Mouse (Mus musculus): ENCODE data around the gene Eml6. TPM values are rescaled to one million over a fixed set of nuclear protein-coding genes. Genes with fewer than 3 reads are reported as not detected.

Eml6 gene
- polyA plus RNA-seq, 1 experiment from 2014 or later, result 1.1 TPM

DNA sequence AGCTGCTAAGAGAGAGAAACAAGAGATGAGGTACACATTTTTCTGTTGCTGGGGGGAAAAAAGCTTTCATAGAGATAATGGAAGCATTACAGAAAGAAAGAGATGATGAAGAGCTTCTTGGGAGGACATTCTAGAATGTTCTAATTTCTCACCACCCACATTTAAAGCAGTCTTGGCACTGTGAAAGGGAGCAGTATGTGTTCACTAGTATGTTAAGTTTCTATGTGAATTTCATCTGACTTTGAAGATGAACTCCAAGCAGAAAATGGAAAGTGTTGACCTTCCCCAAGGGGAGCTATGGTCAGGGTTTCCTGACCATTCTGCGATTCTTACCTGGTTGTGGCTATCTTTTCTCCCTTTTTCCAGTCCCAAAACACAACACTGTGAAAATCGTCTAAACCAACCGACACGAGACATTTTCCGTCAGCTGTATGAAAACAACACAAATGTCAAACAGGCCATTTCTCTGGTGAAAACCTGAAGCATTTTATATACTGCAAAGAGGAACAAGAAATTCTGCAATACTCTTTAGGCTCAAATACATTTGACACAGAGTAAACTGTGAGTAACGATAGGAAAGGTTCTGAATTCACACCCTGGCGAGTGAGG, 216.7 kb downstream of the Eml6 start:
- ATAC-seq (ENCODE audit: insufficient read depth, low FRiP score, low TSS enrichment), result no peak
- no peak overlapping the region for H3K27ac ChIP-seq (ENCODE audit: low read depth, low read length)
- 91% methylated on average over 7 of the region's 7 CpGs for WGBS
- no peak overlapping the region for H3K4me3 ChIP-seq (ENCODE audit: low read depth, low read length)
- H3K4me2 ChIP-seq (ENCODE audit: low read depth), result no peak overlapping the region
- H3K4me1 ChIP-seq (ENCODE audit: control insufficient read depth, insufficient read depth, low read length), result no peaks in the 10 kb centered on the region
- no peaks in the 10 kb centered on the region for H3K9me3 ChIP-seq (ENCODE audit: control insufficient read depth, low read length)
- DNase-seq (ENCODE audit: low spot score), result no peak
- H3K36me3 ChIP-seq (ENCODE audit: control insufficient read depth, insufficient read depth, low read length), result no peaks in the 10 kb centered on the region
- no peak overlapping the region for H3K9ac ChIP-seq (ENCODE audit: low read length)
- no peaks in the 10 kb centered on the region for H3K27me3 ChIP-seq (ENCODE audit: control insufficient read depth, insufficient read depth, low read length)

GRCm38 (mm10) chr11:29808173-29808980, 217.5 kb downstream of the Eml6 start:
- no peaks in the 10 kb centered on the region for H3K27me3 ChIP-seq (ENCODE audit: control insufficient read depth, insufficient read depth, low read length)
- no peaks in the 10 kb centered on the region for H3K4me1 ChIP-seq (ENCODE audit: control insufficient read depth, insufficient read depth, low read length)
- no peak overlapping the region for H3K27ac ChIP-seq (ENCODE audit: low read depth, low read length)
- no peak overlapping the region for H3K4me3 ChIP-seq (ENCODE audit: low read depth, low read length)
- DNase-seq (ENCODE audit: low spot score), result no peak
- H3K4me2 ChIP-seq (ENCODE audit: low read depth), result no peak overlapping the region
- no peak for ATAC-seq (ENCODE audit: insufficient read depth, low FRiP score, low TSS enrichment)
- 65% methylated on average over 9 of the region's 9 CpGs for WGBS
- no peaks in the 10 kb centered on the region for H3K36me3 ChIP-seq (ENCODE audit: control insufficient read depth, insufficient read depth, low read length)
- no peak overlapping the region for H3K9ac ChIP-seq (ENCODE audit: low read length)
- no peaks in the 10 kb centered on the region for H3K9me3 ChIP-seq (ENCODE audit: control insufficient read depth, low read length)

DNA sequence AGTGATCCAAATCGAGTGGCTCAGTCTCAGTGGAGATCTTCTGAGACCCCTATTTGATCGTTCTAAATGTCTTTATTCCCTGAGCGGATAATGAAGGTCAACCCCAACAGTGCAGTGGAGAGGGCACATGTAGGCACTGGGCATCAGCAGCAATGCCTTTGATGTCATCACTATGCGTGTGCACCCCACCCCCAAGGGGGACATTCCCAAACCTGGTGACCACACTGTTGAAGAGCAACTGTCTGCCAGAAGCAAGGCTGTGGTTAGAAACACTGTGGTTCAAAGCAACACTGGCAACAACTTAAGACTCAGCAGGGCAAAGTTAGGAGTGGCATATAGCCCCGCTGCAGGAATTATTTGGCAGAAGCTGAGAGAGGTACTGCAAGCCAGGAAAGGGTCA, 218.5 kb downstream of the Eml6 start:
- no peak overlapping the region for H3K4me2 ChIP-seq (ENCODE audit: low read depth)
- no peaks in the 10 kb centered on the region for H3K4me1 ChIP-seq (ENCODE audit: control insufficient read depth, insufficient read depth, low read length)
- H3K9me3 ChIP-seq (ENCODE audit: control insufficient read depth, low read length), result no peaks in the 10 kb centered on the region
- ATAC-seq (ENCODE audit: insufficient read depth, low FRiP score, low TSS enrichment) (no peak), DNase-seq (ENCODE audit: low spot score) (no peak)
- no peaks in the 10 kb centered on the region for H3K27me3 ChIP-seq (ENCODE audit: control insufficient read depth, insufficient read depth, low read length)
- 89% methylated on average over 5 of the region's 5 CpGs for WGBS
- H3K27ac ChIP-seq (ENCODE audit: low read depth, low read length), result no peak overlapping the region
- no peak overlapping the region for H3K4me3 ChIP-seq (ENCODE audit: low read depth, low read length)
- no peaks in the 10 kb centered on the region for H3K36me3 ChIP-seq (ENCODE audit: control insufficient read depth, insufficient read depth, low read length)
- H3K9ac ChIP-seq (ENCODE audit: low read length), result no peak overlapping the region

DNA sequence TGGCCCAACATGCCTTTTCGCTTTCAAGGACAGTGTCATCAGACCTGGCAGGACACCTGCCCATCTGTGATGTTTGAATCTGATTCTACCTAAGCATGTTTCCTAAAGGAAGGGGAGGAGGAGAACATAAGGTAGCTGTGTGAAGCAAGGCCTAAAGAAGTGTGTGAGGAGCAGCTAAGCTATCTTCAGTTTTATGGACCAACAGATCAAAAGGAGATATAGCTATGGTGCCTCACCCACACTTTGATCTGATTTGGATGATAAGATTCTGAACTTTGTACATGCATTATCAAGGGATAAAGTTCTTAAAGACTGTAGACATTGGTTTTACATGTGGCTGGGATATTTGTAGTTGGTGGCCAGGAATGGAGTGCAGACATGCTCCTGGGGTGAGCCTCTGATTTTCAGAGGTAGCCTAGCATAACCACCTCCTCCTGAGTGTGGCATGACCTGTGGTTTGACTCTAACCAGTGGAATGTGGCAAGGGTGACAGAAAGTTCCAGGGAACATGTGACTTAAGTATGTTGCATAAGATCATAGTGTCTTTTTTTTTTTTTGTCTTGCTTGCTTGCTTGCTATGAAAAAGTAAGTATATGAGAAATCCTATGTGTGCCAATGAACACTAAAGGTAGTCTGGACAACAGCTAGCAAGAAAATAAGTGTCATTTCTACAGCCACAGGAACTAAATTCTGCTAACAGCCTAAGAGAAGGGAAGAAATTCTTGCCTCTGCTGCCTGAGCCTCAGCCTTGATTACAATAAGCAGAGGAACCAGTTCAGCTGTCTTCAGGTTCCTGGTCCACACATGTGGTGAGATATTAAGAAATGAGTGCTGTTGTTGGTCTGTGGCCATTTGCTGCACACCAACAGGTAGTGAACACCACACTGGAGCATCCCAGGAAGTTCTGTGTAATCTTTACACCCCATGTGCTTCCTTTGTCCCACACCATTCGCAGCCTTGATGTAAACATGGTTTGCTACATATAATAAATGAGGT, 224.1 kb downstream of the Eml6 start:
- no peaks in the 10 kb centered on the region for H3K36me3 ChIP-seq (ENCODE audit: control insufficient read depth, insufficient read depth, low read length)
- no peaks in the 10 kb centered on the region for H3K27me3 ChIP-seq (ENCODE audit: control insufficient read depth, insufficient read depth, low read length)
- no peak for DNase-seq (ENCODE audit: low spot score)
- H3K4me1 ChIP-seq (ENCODE audit: control insufficient read depth, insufficient read depth, low read length), result no peaks in the 10 kb centered on the region
- ATAC-seq (ENCODE audit: insufficient read depth, low FRiP score, low TSS enrichment), result no peak
- H3K27ac ChIP-seq (ENCODE audit: low read depth, low read length), result no peak overlapping the region
- 80% methylated on average over 2 of the region's 2 CpGs for WGBS
- H3K9ac ChIP-seq (ENCODE audit: low read length), result no peak overlapping the region
- no peak overlapping the region for H3K4me2 ChIP-seq (ENCODE audit: low read depth)
- H3K9me3 ChIP-seq (ENCODE audit: control insufficient read depth, low read length), result no peaks in the 10 kb centered on the region
- H3K4me3 ChIP-seq (ENCODE audit: low read depth, low read length), result no peak overlapping the region

- H3K4me1 ChIP-seq (ENCODE audit: control insufficient read depth, insufficient read depth, low read length), result no peaks in the 10 kb centered on the region
- no peaks in the 10 kb centered on the region for H3K36me3 ChIP-seq (ENCODE audit: control insufficient read depth, insufficient read depth, low read length)
- no peak overlapping the region for H3K4me3 ChIP-seq (ENCODE audit: low read depth, low read length)
- ATAC-seq (ENCODE audit: insufficient read depth, low FRiP score, low TSS enrichment) (no peak), DNase-seq (ENCODE audit: low spot score) (no peak)
- H3K27me3 ChIP-seq (ENCODE audit: control insufficient read depth, insufficient read depth, low read length), result no peaks in the 10 kb centered on the region
- H3K4me2 ChIP-seq (ENCODE audit: low read depth), result no peak overlapping the region
- 75% methylated on average over 1 of the region's 1 CpGs for WGBS
- no peak overlapping the region for H3K27ac ChIP-seq (ENCODE audit: low read depth, low read length)
- H3K9me3 ChIP-seq (ENCODE audit: control insufficient read depth, low read length), result no peaks in the 10 kb centered on the region
- no peak overlapping the region for H3K9ac ChIP-seq (ENCODE audit: low read length)
These were observed 226.0 kb downstream of the Eml6 start for GRCm38 (mm10) chr11:29799839-29800238.

- H3K27ac ChIP-seq (ENCODE audit: low read depth, low read length), result no peak overlapping the region
- WGBS, result 96% methylated on average over 6 of the region's 6 CpGs
- no peaks in the 10 kb centered on the region for H3K36me3 ChIP-seq (ENCODE audit: control insufficient read depth, insufficient read depth, low read length)
- no peak for ATAC-seq (ENCODE audit: insufficient read depth, low FRiP score, low TSS enrichment)
- no peaks in the 10 kb centered on the region for H3K4me1 ChIP-seq (ENCODE audit: control insufficient read depth, insufficient read depth, low read length)
- H3K4me2 ChIP-seq (ENCODE audit: low read depth), result no peak overlapping the region
- H3K9ac ChIP-seq (ENCODE audit: low read length), result no peak overlapping the region
- no peaks in the 10 kb centered on the region for H3K9me3 ChIP-seq (ENCODE audit: control insufficient read depth, low read length)
- no peaks in the 10 kb centered on the region for H3K27me3 ChIP-seq (ENCODE audit: control insufficient read depth, insufficient read depth, low read length)
- no peak for DNase-seq (ENCODE audit: low spot score)
- no peak overlapping the region for H3K4me3 ChIP-seq (ENCODE audit: low read depth, low read length)
These were observed 230.7 kb downstream of the Eml6 start for GRCm38 (mm10) chr11:29795106-29795505.

GRCm38 (mm10) chr11:29794475-29794874, 231.4 kb downstream of the Eml6 start:
- no peak for DNase-seq (ENCODE audit: low spot score)
- Histone ChIP-seq H3K4me1 (ENCODE audit: control insufficient read depth, insufficient read depth, low read length) (no peaks in the 10 kb centered on the region), H3K4me3 (ENCODE audit: low read depth, low read length) (no peak overlapping the region), H3K36me3 (ENCODE audit: control insufficient read depth, insufficient read depth, low read length) (no peaks in the 10 kb centered on the region), H3K9ac (ENCODE audit: low read length) (no peak overlapping the region), H3K27me3 (ENCODE audit: control insufficient read depth, insufficient read depth, low read length) (no peaks in the 10 kb centered on the region), H3K27ac (ENCODE audit: low read depth, low read length) (no peak overlapping the region), H3K4me2 (ENCODE audit: low read depth) (no peak overlapping the region), H3K9me3 (ENCODE audit: control insufficient read depth, low read length) (no peaks in the 10 kb centered on the region)
- WGBS, result 58% methylated on average over 2 of the region's 2 CpGs
- ATAC-seq (ENCODE audit: insufficient read depth, low FRiP score, low TSS enrichment), result no peak

GRCm38 (mm10) chr11:29790796-29791195, 235.0 kb downstream of the Eml6 start:
- ATAC-seq (ENCODE audit: insufficient read depth, low FRiP score, low TSS enrichment), result no peak
- Histone ChIP-seq H3K27ac (ENCODE audit: low read depth, low read length) (no peak overlapping the region), H3K27me3 (ENCODE audit: control insufficient read depth, insufficient read depth, low read length) (no peaks in the 10 kb centered on the region), H3K36me3 (ENCODE audit: control insufficient read depth, insufficient read depth, low read length) (no peaks in the 10 kb centered on the region), H3K4me2 (ENCODE audit: low read depth) (no peak overlapping the region), H3K4me3 (ENCODE audit: low read depth, low read length) (no peak overlapping the region), H3K9ac (ENCODE audit: low read length) (no peak overlapping the region), H3K9me3 (ENCODE audit: control insufficient read depth, low read length) (no peaks in the 10 kb centered on the region), H3K4me1 (ENCODE audit: control insufficient read depth, insufficient read depth, low read length) (no peaks in the 10 kb centered on the region)
- WGBS, result 90% methylated on average over 2 of the region's 2 CpGs
- no peak for DNase-seq (ENCODE audit: low spot score)
